Mouse (Mus musculus) hindbrain, embryonic 13.5 days (tissue): ENCODE results near the gene Setd1a. TPM values are rescaled to one million over a fixed set of nuclear protein-coding genes. Genes with fewer than 3 reads are reported as not detected.

Experiments
- ATAC-seq: fragments of 200-750 bp; cut with Nextera tagmentation; 2 replicates; pipeline ENCODE4 v1.8.0; 2017; ENCODE audit warnings: moderate TSS enrichment; ENCODE audit not compliant: low FRiP score
- H3K27ac ChIP-seq: fragments of 300-500 bp; sonication (generic); 2 replicates; pipeline ENCODE4 v1.5.1; 2015; ENCODE audit warnings: inconsistent platforms, mild to moderate bottlenecking, moderate library complexity
- H3K27me3 ChIP-seq: fragments of 300-500 bp; sonication (generic); 2 replicates; pipeline ENCODE4 v1.6.1; 2015; ENCODE audit warnings: mild to moderate bottlenecking, inconsistent platforms
- H3K36me3 ChIP-seq: fragments of 300-500 bp; sonication (generic); 2 replicates; pipeline ENCODE4 v1.6.1; 2015; ENCODE audit warnings: mild to moderate bottlenecking, inconsistent platforms
- H3K4me1 ChIP-seq: fragments of 300-500 bp; sonication (generic); replicated peaks from 2 replicates; pipeline ENCODE4 v1.6.1; 2015; ENCODE audit warnings: inconsistent platforms
- H3K4me2 ChIP-seq: fragments of 300-500 bp; sonication (generic); 2 replicates; pipeline ENCODE4 v1.6.1; 2015; ENCODE audit warnings: inconsistent platforms, mild to moderate bottlenecking, moderate library complexity
- H3K4me3 ChIP-seq: fragments of 300-500 bp; sonication (generic); 2 replicates; pipeline ENCODE4 v1.5.1; 2015; ENCODE audit warnings: mild to moderate bottlenecking, inconsistent platforms
- H3K9ac ChIP-seq: fragments of 300-500 bp; sonication (generic); 2 replicates; pipeline ENCODE4 v1.6.1; 2015; ENCODE audit warnings: mild to moderate bottlenecking, inconsistent platforms
- H3K9me3 ChIP-seq: fragments of 300-500 bp; sonication (generic); 2 replicates; pipeline ENCODE4 v1.6.1; 2016; ENCODE audit warnings: inconsistent platforms
- WGBS: fragments of 180-500 bp; shearing (Covaris S2); methylation state at CpG from one replicate; pipeline ENCODE4 v1.1.7; 2015; 5-methylcytosine and 5-hydroxymethylcytosine counted together
- polyA plus RNA-seq: library from polyadenylated mRNA; unstranded; fragments of >200 nt; fragmentation: Nextera tagmentation; extraction: Ambion mirVana; gene quantifications from 2 replicates; pipeline ENCODE4 v1.2.1, GENCODE M21; 2015

The Setd1a gene
- polyA plus RNA-seq, 1 experiment from 2014 or later: 20.9 TPM

DNA sequence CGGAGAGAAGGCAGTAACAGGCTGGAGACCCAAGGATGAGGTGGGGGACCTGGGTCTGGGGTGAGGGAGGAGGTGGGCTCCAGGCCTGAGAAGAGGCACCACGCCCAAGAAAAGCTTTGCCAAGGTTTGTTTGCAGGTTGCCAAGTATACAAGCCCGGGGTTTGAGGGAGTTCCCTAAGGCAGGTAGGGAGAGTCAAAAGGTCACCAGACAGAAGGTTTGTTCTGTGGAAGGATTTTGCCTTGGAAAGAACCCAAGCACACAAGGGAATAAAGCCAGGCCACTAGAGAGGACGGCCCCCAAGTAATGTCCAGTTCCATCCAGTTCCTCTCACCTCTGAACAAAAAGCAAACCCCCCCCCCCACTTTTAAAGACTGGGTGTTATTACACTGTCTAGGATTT lies 34.8 kb downstream of the Setd1a start:
- WGBS: 83% methylated on average over 4 of the region's 4 CpGs
- no peak overlapping the region for H3K27ac ChIP-seq
- H3K4me1 ChIP-seq: peaks cover 6% of the 10 kb centered on the region; the same call in 1 of the 2 replicates
- no peak for ATAC-seq
- no peak overlapping the region for H3K4me3 ChIP-seq
- no peaks in the 10 kb centered on the region for H3K9me3 ChIP-seq
- no peak overlapping the region for H3K9ac ChIP-seq
- H3K27me3 ChIP-seq: no peaks in the 10 kb centered on the region
- H3K4me2 ChIP-seq: no peak overlapping the region
- peaks cover 88% of the 10 kb centered on the region for H3K36me3 ChIP-seq

DNA sequence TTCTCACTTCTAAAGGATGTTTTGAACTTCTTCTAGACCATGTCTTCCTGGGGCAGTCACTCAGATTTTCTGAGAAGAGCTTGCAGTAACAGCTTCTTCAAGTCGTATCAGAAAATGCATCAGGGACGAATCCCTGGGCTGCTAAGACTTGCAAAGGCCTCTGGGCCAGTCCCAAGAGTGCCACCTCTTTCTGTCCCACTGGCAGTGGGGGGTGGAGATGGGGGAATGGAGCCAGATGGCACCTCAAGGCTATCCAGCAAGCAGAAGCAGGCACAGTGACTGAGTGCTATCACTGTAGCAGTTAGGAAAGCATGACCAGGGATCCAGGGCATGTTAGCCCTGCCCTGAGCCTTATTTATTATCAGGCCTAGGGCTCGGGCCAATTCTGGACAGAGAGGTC lies 35.8 kb downstream of the Setd1a start:
- no peak overlapping the region for H3K27ac ChIP-seq
- no peak for ATAC-seq
- H3K4me1 ChIP-seq: peaks cover 10% of the 10 kb centered on the region; the same call in 1 of the 2 replicates
- no peaks in the 10 kb centered on the region for H3K9me3 ChIP-seq
- H3K27me3 ChIP-seq: no peaks in the 10 kb centered on the region
- no peak overlapping the region for H3K4me3 ChIP-seq
- no peak overlapping the region for H3K4me2 ChIP-seq
- no peak overlapping the region for H3K9ac ChIP-seq
- H3K36me3 ChIP-seq: peaks cover 79% of the 10 kb centered on the region
- 90% methylated on average over 3 of the region's 3 CpGs for WGBS

DNA sequence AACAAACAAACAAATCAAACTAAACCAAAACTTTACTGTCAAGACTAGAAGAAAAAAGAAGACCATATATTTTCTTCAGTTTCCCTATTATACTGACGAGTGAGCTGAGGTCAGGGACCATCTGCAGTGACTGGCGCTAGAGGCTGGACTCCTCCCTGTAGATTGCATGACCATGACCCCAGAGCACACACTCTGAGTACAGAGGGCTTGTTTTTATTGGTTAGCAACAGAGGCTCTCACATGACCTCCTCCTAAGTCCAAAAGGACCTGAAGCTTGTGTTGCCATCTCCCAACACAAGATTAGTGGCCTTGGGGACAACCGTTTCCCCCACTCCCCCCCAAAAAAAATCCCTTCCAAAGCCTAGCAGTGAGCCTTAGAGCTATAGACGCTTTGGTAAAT lies 37.4 kb downstream of the Setd1a start:
- ATAC-seq: no peak
- peaks cover 10% of the 10 kb centered on the region; the same call in 1 of the 2 replicates for H3K4me1 ChIP-seq
- no peak overlapping the region for H3K4me2 ChIP-seq
- 89% methylated on average over 4 of the region's 4 CpGs for WGBS
- no peaks in the 10 kb centered on the region for H3K9me3 ChIP-seq
- peaks cover 76% of the 10 kb centered on the region for H3K36me3 ChIP-seq
- H3K9ac ChIP-seq: no peak overlapping the region
- no peak overlapping the region for H3K27ac ChIP-seq
- H3K4me3 ChIP-seq: no peak overlapping the region
- no peaks in the 10 kb centered on the region for H3K27me3 ChIP-seq

DNA sequence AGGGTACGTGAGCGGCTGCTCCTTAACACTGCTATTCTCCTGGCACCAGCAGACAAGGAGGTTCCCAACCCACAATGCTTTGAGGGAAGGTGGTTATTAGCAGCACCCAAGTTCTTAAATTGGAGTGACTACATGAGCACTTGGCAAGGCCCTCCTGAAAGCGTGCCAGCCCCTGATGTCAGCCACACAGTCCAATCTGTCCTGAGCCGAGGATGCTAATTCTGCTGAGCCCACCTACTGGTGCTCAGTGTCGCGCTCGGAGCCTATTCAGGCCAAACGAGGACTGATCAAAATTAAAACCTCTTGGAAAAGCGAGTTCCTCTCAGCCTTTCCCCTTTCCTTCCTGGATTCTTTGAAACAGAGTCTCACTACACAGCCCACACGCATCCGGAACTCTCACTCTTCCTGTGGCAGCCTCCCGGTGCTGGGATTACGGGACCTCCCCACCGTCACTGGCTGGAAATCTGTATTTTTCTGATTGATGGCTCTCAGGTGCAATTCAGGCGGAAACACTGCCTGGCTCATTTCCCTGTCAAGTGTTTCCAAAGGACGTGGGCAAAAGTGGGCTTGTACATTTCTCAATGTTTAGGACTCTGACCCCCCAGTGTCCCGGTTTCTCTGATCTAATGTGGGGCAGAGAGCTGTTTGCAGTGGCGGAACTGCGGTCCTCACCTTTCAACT lies 37.9 kb downstream of the Setd1a start:
- peaks cover 10% of the 10 kb centered on the region; the same call in 1 of the 2 replicates for H3K4me1 ChIP-seq
- ATAC-seq: no peak
- WGBS: 86% methylated on average over 19 of the region's 19 CpGs
- H3K4me2 ChIP-seq: no peak overlapping the region
- no peak overlapping the region for H3K27ac ChIP-seq
- H3K36me3 ChIP-seq: peaks cover 71% of the 10 kb centered on the region
- H3K4me3 ChIP-seq: no peak overlapping the region
- no peak overlapping the region for H3K9ac ChIP-seq
- no peaks in the 10 kb centered on the region for H3K9me3 ChIP-seq
- H3K27me3 ChIP-seq: no peaks in the 10 kb centered on the region

DNA sequence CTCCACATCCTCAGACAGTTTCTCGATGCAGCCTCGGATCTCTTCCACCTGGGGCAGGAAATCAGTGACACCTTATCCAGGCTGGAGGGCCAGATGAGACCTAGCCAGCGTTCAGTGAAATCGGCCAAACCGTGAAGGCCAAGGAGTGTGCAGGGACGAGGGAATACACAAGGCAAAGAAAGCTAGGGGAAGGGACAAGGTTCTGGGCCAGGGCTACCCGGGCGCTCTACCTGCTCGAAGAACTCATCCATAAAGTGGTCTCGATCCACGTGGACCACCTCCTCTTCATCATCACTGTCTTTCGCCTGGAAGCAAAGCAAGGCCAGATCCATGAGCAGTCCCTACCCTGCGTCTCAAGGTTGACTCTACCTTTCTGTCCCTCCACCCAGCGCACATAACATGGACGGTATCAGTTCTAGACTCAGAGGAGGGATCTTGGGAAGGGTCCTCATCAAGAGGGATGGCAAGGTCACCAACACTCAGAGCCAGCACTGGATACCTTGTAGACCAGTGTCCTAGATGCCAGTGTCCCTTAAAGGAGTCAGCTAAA lies 38.7 kb downstream of the Setd1a start:
- H3K27ac ChIP-seq: no peak overlapping the region
- no peak overlapping the region for H3K4me3 ChIP-seq
- H3K4me1 ChIP-seq: peaks cover 10% of the 10 kb centered on the region; the same call in 1 of the 2 replicates
- no peak for ATAC-seq
- no peak overlapping the region for H3K4me2 ChIP-seq
- H3K36me3 ChIP-seq: peaks cover 62% of the 10 kb centered on the region
- no peaks in the 10 kb centered on the region for H3K27me3 ChIP-seq
- no peaks in the 10 kb centered on the region for H3K9me3 ChIP-seq
- WGBS: 93% methylated on average over 15 of the region's 15 CpGs
- H3K9ac ChIP-seq: no peak overlapping the region; the same call in 1 of the 2 replicates

DNA sequence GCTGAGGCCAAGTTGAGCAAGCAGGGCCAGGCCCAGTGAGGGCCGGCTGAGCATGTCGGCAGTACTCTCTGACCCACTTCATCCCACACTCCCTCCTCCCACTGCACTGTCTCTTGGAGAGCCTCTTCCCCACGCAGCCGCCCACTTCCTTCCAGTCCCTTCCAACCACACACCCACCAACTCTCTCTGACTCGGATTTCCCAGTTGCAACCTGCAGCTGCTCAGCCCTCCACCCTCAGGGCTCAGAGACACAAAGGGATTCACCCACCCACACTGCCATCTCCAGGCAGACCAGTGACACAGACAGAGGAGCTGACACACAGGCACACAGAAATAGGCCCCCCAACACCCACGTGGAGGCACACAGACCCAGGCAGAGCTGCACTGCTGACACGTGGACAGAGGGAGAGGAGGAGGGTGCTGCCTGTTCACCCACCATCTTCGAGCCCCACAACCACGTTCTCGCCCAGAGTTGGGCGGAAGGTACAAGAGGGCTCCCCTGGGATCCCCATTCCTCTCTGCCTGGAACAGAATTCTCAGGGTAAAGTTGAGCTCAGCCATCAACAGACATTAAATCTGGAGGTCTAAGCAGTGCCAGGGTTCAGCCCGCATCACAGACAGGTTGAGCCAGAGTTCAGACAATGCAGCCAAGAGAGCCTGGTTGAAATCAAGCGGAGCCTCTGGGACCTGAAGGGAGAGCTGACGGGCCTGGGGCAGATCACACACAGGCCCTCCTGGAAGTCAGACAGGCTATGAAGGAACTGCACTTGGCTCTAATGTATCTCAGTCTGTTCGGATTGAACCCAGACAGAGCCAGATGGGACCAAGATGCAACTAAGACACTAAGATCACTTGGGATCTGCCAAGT lies 39.7 kb downstream of the Setd1a start:
- H3K9me3 ChIP-seq: no peaks in the 10 kb centered on the region
- no peak overlapping the region for H3K4me3 ChIP-seq
- H3K27me3 ChIP-seq: no peaks in the 10 kb centered on the region
- no peak overlapping the region for H3K27ac ChIP-seq
- no peak overlapping the region for H3K4me2 ChIP-seq
- H3K9ac ChIP-seq: peak overlapping the region; percentile 43
- WGBS: 68% methylated on average over 15 of the region's 15 CpGs
- ATAC-seq: no peak
- H3K36me3 ChIP-seq: peaks cover 52% of the 10 kb centered on the region
- peaks cover 15% of the 10 kb centered on the region for H3K4me1 ChIP-seq

DNA sequence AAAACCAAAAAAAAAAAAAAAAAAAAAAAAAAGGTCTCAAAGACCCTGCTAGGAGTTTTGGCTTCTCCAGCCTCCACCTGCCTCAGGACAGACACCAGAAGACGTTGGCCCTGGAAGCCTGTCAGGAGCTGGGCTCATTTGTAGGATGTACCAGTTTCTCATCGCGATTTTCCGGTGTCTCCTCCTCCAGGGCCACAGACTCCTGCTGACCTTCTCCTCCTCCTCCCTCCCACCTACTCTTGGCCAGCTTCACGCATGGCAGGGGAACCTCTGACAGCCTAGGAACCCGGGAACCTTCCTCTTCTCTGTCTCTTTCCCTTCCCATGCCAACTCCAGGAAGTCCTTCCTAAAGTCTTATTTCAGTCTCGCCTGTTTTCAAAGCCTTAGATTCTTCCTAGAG lies 40.6 kb downstream of the Setd1a start:
- no peaks in the 10 kb centered on the region for H3K27me3 ChIP-seq
- no peak overlapping the region for H3K27ac ChIP-seq
- H3K4me2 ChIP-seq: no peak overlapping the region
- no peak overlapping the region for H3K4me3 ChIP-seq
- H3K4me1 ChIP-seq: peaks cover 24% of the 10 kb centered on the region
- WGBS: 80% methylated on average over 7 of the region's 7 CpGs
- peaks cover 46% of the 10 kb centered on the region for H3K36me3 ChIP-seq
- no peak overlapping the region for H3K9ac ChIP-seq
- no peaks in the 10 kb centered on the region for H3K9me3 ChIP-seq
- no peak for ATAC-seq

DNA sequence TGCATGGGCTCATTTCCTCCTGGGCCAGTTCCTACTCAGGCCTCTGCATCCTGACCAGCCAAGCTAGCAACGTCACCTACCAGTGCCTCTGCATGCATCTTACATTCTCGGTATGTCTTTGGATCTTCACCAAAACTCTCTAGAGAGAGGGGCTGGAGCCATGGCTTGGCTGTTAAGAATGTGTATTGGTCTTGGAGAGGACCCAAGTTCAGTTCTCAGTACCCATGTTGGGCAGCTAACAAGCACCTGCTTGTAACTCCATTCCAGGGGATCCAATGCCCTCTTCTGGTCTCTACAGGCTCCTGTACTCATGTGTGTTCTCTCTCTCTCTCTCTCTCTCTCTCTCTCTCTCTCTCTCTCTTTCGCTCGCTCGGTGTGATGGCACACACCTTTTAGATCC lies 41.3 kb downstream of the Setd1a start:
- Histone ChIP-seq H3K27ac (no peak overlapping the region), H3K36me3 (peaks cover 38% of the 10 kb centered on the region), H3K9me3 (no peaks in the 10 kb centered on the region), H3K9ac (no peak overlapping the region), H3K27me3 (no peaks in the 10 kb centered on the region), H3K4me2 (no peak overlapping the region), H3K4me1 (peaks cover 31% of the 10 kb centered on the region), H3K4me3 (no peak overlapping the region)
- no peak for ATAC-seq
- WGBS: 96% methylated on average over 5 of the region's 5 CpGs

DNA sequence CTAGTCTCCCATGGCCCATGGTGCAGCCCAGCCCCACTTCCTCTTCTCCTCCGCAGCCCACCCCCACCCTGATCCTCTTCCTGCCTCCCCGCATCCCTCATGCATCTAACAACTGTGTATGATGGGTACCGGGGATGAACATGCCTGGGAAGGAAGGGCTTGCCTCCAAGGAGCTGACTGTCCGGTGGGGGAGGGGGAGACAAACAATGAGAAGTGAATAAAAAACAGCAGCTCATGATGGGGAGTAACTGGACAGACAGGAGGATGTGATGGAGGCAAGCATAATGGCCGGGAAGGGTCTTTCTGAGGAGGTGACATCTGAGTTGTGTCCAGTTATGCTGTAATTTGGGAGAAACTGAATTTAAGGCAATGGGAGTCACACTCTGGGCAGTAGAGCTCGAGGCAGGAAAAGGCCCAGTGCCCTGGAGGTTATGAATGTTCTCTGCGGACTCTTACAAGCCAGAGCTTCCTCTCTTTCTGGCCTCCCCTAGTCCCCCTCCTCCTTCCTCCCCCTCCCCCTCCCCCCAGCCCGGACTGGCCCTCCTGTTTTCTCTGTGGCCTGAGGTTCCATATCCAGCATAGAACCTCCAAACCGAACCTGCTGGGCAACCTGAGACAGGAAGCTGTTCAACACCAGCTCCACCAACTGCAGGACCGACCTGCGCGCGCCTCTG lies 44.5 kb downstream of the Setd1a start:
- Histone ChIP-seq H3K9ac (no peak overlapping the region; the same call in 1 of the 2 replicates), H3K27ac (peak overlapping the region; percentile 44; the same call in 1 of the 2 replicates), H3K9me3 (no peaks in the 10 kb centered on the region), H3K4me1 (peaks cover 49% of the 10 kb centered on the region), H3K36me3 (peaks cover 12% of the 10 kb centered on the region), H3K27me3 (no peaks in the 10 kb centered on the region), H3K4me3 (no peak overlapping the region), H3K4me2 (no peak overlapping the region)
- ATAC-seq: no peak
- 71% methylated on average over 13 of the region's 13 CpGs for WGBS

DNA sequence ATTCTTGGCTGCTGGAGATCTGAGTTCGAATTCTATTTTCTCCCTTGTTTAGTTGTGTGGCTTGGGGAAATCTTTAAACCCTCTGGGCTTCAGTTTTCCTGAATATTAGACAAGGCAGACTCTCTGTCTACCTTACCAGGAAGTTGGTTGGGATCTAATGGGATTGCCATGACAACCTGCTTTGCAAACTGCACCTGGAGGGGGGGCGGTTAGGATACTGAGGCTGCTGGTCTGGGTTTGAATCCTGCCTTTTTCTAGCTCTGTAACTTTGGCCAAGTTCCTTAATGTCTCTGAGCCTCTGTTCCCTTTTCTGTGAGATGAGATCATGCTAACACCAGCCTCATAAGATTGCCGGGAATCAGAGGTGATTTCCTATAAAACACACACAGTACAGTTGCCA lies 46.0 kb downstream of the Setd1a start:
- ATAC-seq: no peak
- peaks cover 10% of the 10 kb centered on the region for H3K36me3 ChIP-seq
- no peaks in the 10 kb centered on the region for H3K27me3 ChIP-seq
- H3K4me3 ChIP-seq: peak overlapping the region; percentile 72; the same call in 1 of the 2 replicates
- H3K4me2 ChIP-seq: peak overlapping the region; percentile 80; the same call in 1 of the 2 replicates
- H3K27ac ChIP-seq: 0 out of 2 replicates have a peak overlapping the region, but pooled peaks have one; percentile 24
- 90% methylated on average over 3 of the region's 3 CpGs for WGBS
- H3K4me1 ChIP-seq: peaks cover 43% of the 10 kb centered on the region
- no peaks in the 10 kb centered on the region for H3K9me3 ChIP-seq
- H3K9ac ChIP-seq: no peak overlapping the region

DNA sequence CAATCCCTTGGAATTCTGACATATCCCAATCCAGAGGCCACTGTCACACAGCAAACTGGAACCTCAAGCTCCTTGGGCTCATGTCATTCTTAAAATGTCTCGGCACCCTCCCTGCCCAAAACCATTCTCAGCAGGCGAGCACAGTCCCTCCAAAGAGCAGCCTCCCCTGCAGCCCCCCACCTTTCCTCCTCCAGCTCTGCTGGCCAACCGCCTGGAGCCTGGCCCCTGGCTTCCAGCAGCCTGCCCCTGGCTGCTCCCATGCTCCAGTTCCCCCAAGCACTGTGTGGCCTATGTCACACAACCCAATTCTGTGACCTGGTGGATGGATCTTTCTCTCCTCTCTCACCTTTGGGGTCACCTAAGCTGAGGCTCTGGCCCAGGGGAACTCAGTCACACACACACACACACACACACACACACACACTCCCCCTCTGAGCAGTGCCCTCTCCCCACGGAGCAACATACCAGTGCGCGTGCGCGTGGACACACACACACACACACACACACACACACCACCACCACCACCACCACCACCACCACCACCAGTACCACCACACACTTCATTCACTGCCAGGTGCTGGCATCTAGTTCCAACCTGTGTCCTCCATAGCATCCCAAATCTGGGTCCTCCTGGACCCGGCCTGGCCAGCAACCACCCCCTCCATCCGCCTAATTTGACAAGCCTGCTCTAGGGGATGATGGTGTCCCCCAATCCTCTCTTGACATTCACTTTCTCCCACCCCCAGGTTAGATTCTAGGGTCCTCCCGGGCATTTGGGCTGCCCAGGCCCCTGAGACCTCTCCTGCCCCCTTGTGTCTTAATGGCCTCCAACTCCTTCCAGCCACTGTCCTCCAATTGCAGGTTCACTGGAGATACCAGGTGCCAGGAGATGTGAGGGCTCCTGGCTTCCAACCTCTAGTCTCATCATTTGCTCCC lies 47.0 kb downstream of the Setd1a start:
- peak overlapping the region; percentile 92 for H3K27ac ChIP-seq
- no peaks in the 10 kb centered on the region for H3K9me3 ChIP-seq
- peak overlapping the region; percentile 80 for H3K4me2 ChIP-seq
- ATAC-seq: peak; percentile 21
- H3K27me3 ChIP-seq: no peaks in the 10 kb centered on the region
- peaks cover 43% of the 10 kb centered on the region for H3K4me1 ChIP-seq
- WGBS: 62% methylated on average over 11 of the region's 11 CpGs
- H3K4me3 ChIP-seq: peak overlapping the region; percentile 72
- 0 out of 2 replicates have a peak, but pooled peaks cover 1% of the 10 kb centered on the region for H3K36me3 ChIP-seq
- peak overlapping the region; percentile 91 for H3K9ac ChIP-seq
